Mouse (Mus musculus) E14TG2a.4 (cell line): Measurements from ENCODE around the gene Prickle1.

Experiments
- CTCF ChIP-seq: conservative IDR thresholded peaks from 2 replicates; pipeline ENCODE4 v1.5.1; 2014; ENCODE audit warnings: low read length
- NANOG ChIP-seq: IDR thresholded peaks from 2 replicates; pipeline ENCODE4 v1.6.1; 2014; ENCODE audit warnings: borderline replicate concordance, low read length, mixed read lengths

- TF ChIP-seq CTCF, result no peak
- no peak for TF ChIP-seq NANOG
These were observed 56.3 kb downstream of the Prickle1 start for GRCm38 (mm10) chr15:93539415-93539814.
